Mouse (Mus musculus) kidney, adult 2 months (tissue): ENCODE results near the gene Rps27l.

Source experiments
- CTCF ChIP-seq: fragments of 200-500 bp; conservative IDR thresholded peaks from 2 replicates; pipeline ENCODE4 v1.5.1; 2011; ENCODE audit warnings: low read depth, mild to moderate bottlenecking, control low read depth, low read length, moderate library complexity, mixed read lengths; ENCODE audit not compliant: insufficient read depth, insufficient read length
- POLR2A ChIP-seq: fragments of 200-500 bp; IDR thresholded peaks from one replicate; pipeline ENCODE4 v1.6.1; 2011; ENCODE audit warnings: low read depth, low read length, control low read depth

DNA sequence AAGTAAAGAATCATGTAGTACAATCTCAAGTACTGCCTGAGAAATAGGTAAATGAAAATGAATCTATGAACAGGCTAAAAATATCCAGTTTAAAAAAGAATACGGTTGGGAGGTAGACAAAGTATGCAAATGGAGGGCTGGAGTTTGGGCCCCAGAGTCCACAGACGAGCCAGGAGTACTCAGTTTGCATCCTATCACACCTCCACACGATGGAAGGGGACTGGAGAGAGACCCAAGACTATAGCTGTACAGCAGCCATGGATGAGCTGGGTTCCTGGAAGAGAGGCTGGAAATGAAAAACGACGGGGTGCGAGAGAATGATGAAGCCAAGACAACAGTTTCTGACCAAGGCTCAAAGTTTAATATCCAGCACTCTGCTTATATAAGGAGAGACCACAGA is 48.9 kb upstream of the Rps27l start:
- TF ChIP-seq CTCF (no peak), POLR2A (no peak)
